In genomic region chr8:119668447-119668846, GRCm38 (mm10) we compare ENCODE assay signal across 32 mouse cellular contexts. TPM values are rescaled to one million over a fixed set of nuclear protein-coding genes. Genes with fewer than 3 reads are reported as not detected.
DNase-seq lines count a peak whose midpoint lies in the region; ATAC-seq lines count a peak whose summit lies in the region.
"Had no signal": no experiment of that assay in that cellular context is flagged by ENCODE, and none has a peak within 500 bp of the region (broad histone marks: within the 10 kb centered on the region; RNA-seq: fewer than 3 reads in every experiment).

No protein-coding gene starts in this region.

- 60% methylated on average over 9 of the region's 9 CpGs for WGBS in limb, embryonic 12.5 days
- 73% methylated on average over 9 of the region's 9 CpGs for WGBS in limb, embryonic 10.5 days
- 61% methylated on average over 9 of the region's 9 CpGs for WGBS in intestine, embryonic 15.5 days
- 62% methylated on average over 9 of the region's 9 CpGs for WGBS in stomach, embryonic 15.5 days

- H3K36me3 ChIP-seq in limb, embryonic 12.5 days = no peaks in the 10 kb centered on the region
- H3K36me3 ChIP-seq in limb, embryonic 10.5 days = no peaks in the 10 kb centered on the region
- no peaks in the 10 kb centered on the region for H3K36me3 ChIP-seq in intestine, embryonic 15.5 days
- H3K36me3 ChIP-seq in stomach, embryonic 15.5 days = no peaks in the 10 kb centered on the region
- H3K36me3 ChIP-seq: embryonic facial prominence, embryonic 12.5 days; hindbrain, embryonic 13.5 days; limb, embryonic 13.5 days; lung, embryonic 15.5 days; midbrain, embryonic 15.5 days had no signal

- H3K27me3 ChIP-seq in limb, embryonic 12.5 days = peaks cover 20% of the 10 kb centered on the region
- H3K27me3 ChIP-seq in limb, embryonic 10.5 days (ENCODE audit: low read depth, poor library complexity, severe bottlenecking) = peaks cover 28% of the 10 kb centered on the region; the same call in 1 of the 2 replicates
- H3K27me3 ChIP-seq in intestine, embryonic 15.5 days (replicated peaks) = no peaks in the 10 kb centered on the region
- H3K27me3 ChIP-seq in stomach, embryonic 15.5 days (replicated peaks) = no peaks in the 10 kb centered on the region
- H3K27me3 ChIP-seq: lung, embryonic 15.5 days; midbrain, embryonic 15.5 days had no signal

- H3K4me1 ChIP-seq in limb, embryonic 12.5 days (replicated peaks) = peaks cover 4% of the 10 kb centered on the region
- peaks cover 30% of the 10 kb centered on the region for H3K4me1 ChIP-seq in limb, embryonic 10.5 days
- H3K4me1 ChIP-seq in intestine, embryonic 15.5 days (replicated peaks) = peaks cover 39% of the 10 kb centered on the region
- peaks cover 32% of the 10 kb centered on the region for H3K4me1 ChIP-seq in stomach, embryonic 15.5 days
- H3K4me1 ChIP-seq: embryonic facial prominence, embryonic 12.5 days had no signal

- peak; percentile 19 to 32 for DNase-seq in adrenal gland, postnatal 36 days
- no peak for DNase-seq in adrenal gland, postnatal 10 days
- no peak for DNase-seq in limb, embryonic 10.5 days (ENCODE audit: low spot score)
- DNase-seq in right cerebral cortex, postnatal 36 days (ENCODE audit: low spot score in 2 of 2) = no peak
- DNase-seq in embryo, embryonic 9.5 days (ENCODE audit: extremely low spot score) = no peak
- DNase-seq: cerebellum, adult 11 months; cerebellum, adult 9-10 months; cerebellum, postnatal 36 days; gastrocnemius, postnatal 25 days; heart, adult 11 months; heart, postnatal 36 days; kidney, adult 9 months; kidney, postnatal 10 days; layer of hippocampus, postnatal 36 days; right cerebral cortex, postnatal 25 days; thymus, postnatal 25 days had no signal

- no peak for ATAC-seq in limb, embryonic 12.5 days (ENCODE audit: insufficient number of reproducible peaks, insufficient read depth, low FRiP score, low TSS enrichment, low read depth)
- ATAC-seq in intestine, embryonic 15.5 days = peak; percentile 76
- ATAC-seq in stomach, embryonic 15.5 days (ENCODE audit: insufficient read depth, low FRiP score, low read depth) = peak; percentile 15; the same call in 1 of the 2 replicates
- ATAC-seq: midbrain, embryonic 15.5 days; Patski had no signal

- H3K9me3 ChIP-seq in limb, embryonic 12.5 days = no peaks in the 10 kb centered on the region
- no peaks in the 10 kb centered on the region for H3K9me3 ChIP-seq in limb, embryonic 10.5 days (replicated peaks)
- H3K9me3 ChIP-seq in intestine, embryonic 15.5 days = no peaks in the 10 kb centered on the region
- H3K9me3 ChIP-seq in stomach, embryonic 15.5 days = no peaks in the 10 kb centered on the region
- H3K9me3 ChIP-seq: embryonic facial prominence, embryonic 12.5 days; hindbrain, embryonic 13.5 days; limb, embryonic 13.5 days; lung, embryonic 15.5 days; megakaryocyte, embryonic 14.5 days; midbrain, embryonic 15.5 days had no signal

- no peak overlapping the region for H3K4me2 ChIP-seq in limb, embryonic 12.5 days
- H3K4me2 ChIP-seq in intestine, embryonic 15.5 days (replicated peaks) = no peak overlapping the region
- no peak overlapping the region for H3K4me2 ChIP-seq in stomach, embryonic 15.5 days
- H3K4me2 ChIP-seq: embryonic facial prominence, embryonic 12.5 days; heart, embryonic 11.5 days; hindbrain, embryonic 13.5 days; limb, embryonic 13.5 days; liver, embryonic 11.5 days; lung, embryonic 15.5 days; midbrain, embryonic 15.5 days had no signal

- H3K27ac ChIP-seq in limb, embryonic 12.5 days = no peak overlapping the region
- H3K27ac ChIP-seq in limb, embryonic 10.5 days = no peak overlapping the region
- 0 out of 2 replicates have a peak overlapping the region, but pooled peaks have one; percentile 1 for H3K27ac ChIP-seq in intestine, embryonic 15.5 days
- H3K27ac ChIP-seq in stomach, embryonic 15.5 days = no peak overlapping the region
- H3K27ac ChIP-seq: embryonic facial prominence, embryonic 12.5 days; hindbrain, embryonic 13.5 days; limb, embryonic 13.5 days; lung, embryonic 15.5 days; midbrain, embryonic 15.5 days had no signal

- no peak overlapping the region for H3K4me3 ChIP-seq in limb, embryonic 12.5 days (replicated peaks)
- no peak overlapping the region for H3K4me3 ChIP-seq in limb, embryonic 10.5 days
- H3K4me3 ChIP-seq in intestine, embryonic 15.5 days (replicated peaks) = no peak overlapping the region
- H3K4me3 ChIP-seq in stomach, embryonic 15.5 days (replicated peaks) = no peak overlapping the region
- H3K4me3 ChIP-seq: embryonic facial prominence, embryonic 12.5 days; hindbrain, embryonic 13.5 days; limb, embryonic 13.5 days; lung, embryonic 15.5 days; megakaryocyte, embryonic 14.5 days; midbrain, embryonic 15.5 days had no signal

- 0 out of 2 replicates have a peak overlapping the region, but pooled peaks have one; percentile 4 for H3K9ac ChIP-seq in limb, embryonic 12.5 days (replicated peaks)
- H3K9ac ChIP-seq in intestine, embryonic 15.5 days = no peak overlapping the region
- H3K9ac ChIP-seq in stomach, embryonic 15.5 days = no peak overlapping the region
- H3K9ac ChIP-seq: embryonic facial prominence, embryonic 12.5 days; hindbrain, embryonic 13.5 days; limb, embryonic 13.5 days; lung, embryonic 15.5 days; midbrain, embryonic 15.5 days had no signal

RNA-seq across cellular contexts. Expression of gene Wfdc1, which starts 2.3 kb away (rescaled TPM):
- 10 to 100 TPM in 1 of 2 experiments, 1 to 10 TPM in 1; 9.7 to 15.6 TPM for total RNA-seq in adrenal gland, postnatal 36 days (2021)
- total RNA-seq in adrenal gland, postnatal 10 days (2021) = 10 to 100 TPM; 15.4 to 17.4 TPM
- 0.15 TPM in 1 of 2 replicates, not detected in the other for polyA plus RNA-seq in limb, embryonic 12.5 days (2016; fragmentation: Nextera tagmentation; extraction: Ambion mirVana)
- polyA plus RNA-seq in limb, embryonic 10.5 days (2016; fragmentation: Nextera tagmentation; extraction: Ambion mirVana) = 0.10 TPM in 1 of 2 replicates, not detected in the other
- polyA plus RNA-seq in intestine, embryonic 15.5 days (2015; fragmentation: Nextera tagmentation; extraction: Ambion mirVana) = 4.5 and 4.6 TPM in 2 replicates
- polyA plus RNA-seq in stomach, embryonic 15.5 days (2015; fragmentation: Nextera tagmentation; extraction: Ambion mirVana) = 18.5 and 21.8 TPM in 2 replicates
- total RNA-seq: MEL; neutrophil, adult 5-6 weeks had no signal
- polyA plus RNA-seq: Patski had no signal

RNA-seq across cellular contexts. Expression of gene Atp2c2, which starts 31.4 kb away (rescaled TPM):
- under 1 TPM; 0.17 to 0.46 TPM for total RNA-seq in adrenal gland, postnatal 36 days (2021)
- under 1 TPM; 0.12 to 0.39 TPM for total RNA-seq in adrenal gland, postnatal 10 days (2021)
- 1.8 and 1.9 TPM in 2 replicates for polyA plus RNA-seq in limb, embryonic 12.5 days (2016; fragmentation: Nextera tagmentation; extraction: Ambion mirVana)
- polyA plus RNA-seq in limb, embryonic 10.5 days (2016; fragmentation: Nextera tagmentation; extraction: Ambion mirVana) = 2.3 and 2.5 TPM in 2 replicates
- polyA plus RNA-seq in intestine, embryonic 15.5 days (2015; fragmentation: Nextera tagmentation; extraction: Ambion mirVana) = 4.4 and 5.8 TPM in 2 replicates
- 5.3 TPM in 2 replicates for polyA plus RNA-seq in stomach, embryonic 15.5 days (2015; fragmentation: Nextera tagmentation; extraction: Ambion mirVana)
- total RNA-seq: heart, postnatal 36 days; neutrophil, adult 5-6 weeks had no signal

RNA-seq across cellular contexts. Expression of gene Kcng4, which starts 33.0 kb away (rescaled TPM):
- total RNA-seq in adrenal gland, postnatal 36 days (2021) = under 1 TPM; 0.30 to 0.33 TPM
- total RNA-seq in adrenal gland, postnatal 10 days (2021) = under 1 TPM; 0.42 to 0.79 TPM
- polyA plus RNA-seq in limb, embryonic 12.5 days (2016; fragmentation: Nextera tagmentation; extraction: Ambion mirVana) = 0.05 TPM in 2 replicates
- polyA plus RNA-seq in limb, embryonic 10.5 days (2016; fragmentation: Nextera tagmentation; extraction: Ambion mirVana) = 0.04 TPM in 1 of 2 replicates, not detected in the other
- polyA plus RNA-seq in intestine, embryonic 15.5 days (2015; fragmentation: Nextera tagmentation; extraction: Ambion mirVana) = 0.04 and 0.13 TPM in 2 replicates
- 0.24 and 0.28 TPM in 2 replicates for polyA plus RNA-seq in stomach, embryonic 15.5 days (2015; fragmentation: Nextera tagmentation; extraction: Ambion mirVana)
- total RNA-seq: MEL; neutrophil, adult 5-6 weeks had no signal
- polyA plus RNA-seq: heart, embryonic 11.5 days; hindbrain, embryonic 13.5 days; limb, embryonic 13.5 days; liver, embryonic 11.5 days; liver, embryonic 16.5 days had no signal

RNA-seq across cellular contexts. Expression of gene Adad2, which starts 55.9 kb away (rescaled TPM):
- not detected for total RNA-seq in adrenal gland, postnatal 36 days (2021)
- total RNA-seq in adrenal gland, postnatal 10 days (2021) = not detected
- 0.14 and 0.41 TPM in 2 replicates for polyA plus RNA-seq in limb, embryonic 12.5 days (2016; fragmentation: Nextera tagmentation; extraction: Ambion mirVana)
- polyA plus RNA-seq in limb, embryonic 10.5 days (2016; fragmentation: Nextera tagmentation; extraction: Ambion mirVana) = not detected in 2 replicates
- polyA plus RNA-seq in intestine, embryonic 15.5 days (2015; fragmentation: Nextera tagmentation; extraction: Ambion mirVana) = not detected in 2 replicates
- polyA plus RNA-seq in stomach, embryonic 15.5 days (2015; fragmentation: Nextera tagmentation; extraction: Ambion mirVana) = 0.09 TPM in 1 of 2 replicates, not detected in the other
- total RNA-seq: heart, postnatal 36 days; MEL; neutrophil, adult 5-6 weeks had no signal
- polyA plus RNA-seq: heart, embryonic 11.5 days; hindbrain, embryonic 13.5 days; liver, embryonic 11.5 days; liver, embryonic 16.5 days; lung, embryonic 15.5 days; neural tube, embryonic 11.5 days; Patski had no signal

Comparison
In these comparisons a context has a peak if more than half of its experiments do, and no peak if none do; other contexts are left out.
1. DNase-seq: peak in adrenal gland, postnatal 36 days (2 of 2); none in adrenal gland, postnatal 10 days (single experiment), limb, embryonic 10.5 days (single experiment), right cerebral cortex, postnatal 36 days (0 of 2) and embryo, embryonic 9.5 days (single experiment).